Mouse (Mus musculus) midbrain, embryonic 16.5 days (tissue): ENCODE results near the gene Gm47791. TPM values are rescaled to one million over a fixed set of nuclear protein-coding genes. Genes with fewer than 3 reads are reported as not detected.

ENCODE experiments used
- ATAC-seq: fragments of 200-750 bp; cut with Nextera tagmentation; 2 replicates; pipeline ENCODE4 v1.8.0; 2017; ENCODE audit warnings: moderate TSS enrichment
- H3K27ac ChIP-seq: fragments of 300-500 bp; sonication (generic); 2 replicates; pipeline ENCODE4 v1.5.1; 2014; ENCODE audit warnings: mild to moderate bottlenecking, low read length, mixed read lengths
- H3K27me3 ChIP-seq: fragments of 300-500 bp; sonication (generic); 2 replicates; pipeline ENCODE4 v1.6.1; 2014; ENCODE audit warnings: low read depth, low read length, mixed read lengths; ENCODE audit not compliant: control insufficient read depth, insufficient read depth
- H3K36me3 ChIP-seq: fragments of 300-500 bp; sonication (generic); 2 replicates; pipeline ENCODE4 v1.6.1; 2014; ENCODE audit warnings: mild to moderate bottlenecking, low read length, moderate library complexity, mixed read lengths; ENCODE audit not compliant: control insufficient read depth, insufficient read depth
- H3K4me1 ChIP-seq: fragments of 300-500 bp; sonication (generic); 2 replicates; pipeline ENCODE4 v1.6.1; 2014; ENCODE audit warnings: mild to moderate bottlenecking, low read length, mixed read lengths; ENCODE audit not compliant: control insufficient read depth, insufficient read depth
- H3K4me2 ChIP-seq: fragments of 300-500 bp; sonication (generic); 2 replicates; pipeline ENCODE4 v1.6.1; 2014; ENCODE audit warnings: mild to moderate bottlenecking, low read length, mixed read lengths
- H3K4me3 ChIP-seq: fragments of 300-500 bp; sonication (generic); 2 replicates; pipeline ENCODE4 v1.5.1; 2014; ENCODE audit warnings: low read depth, mild to moderate bottlenecking, low read length, moderate library complexity, mixed read lengths
- H3K9ac ChIP-seq: fragments of 300-500 bp; sonication (generic); 2 replicates; pipeline ENCODE4 v1.6.1; 2014; ENCODE audit warnings: low read depth, low read length, mixed read lengths
- H3K9me3 ChIP-seq: fragments of 300-500 bp; sonication (generic); replicated peaks from 2 replicates; pipeline ENCODE4 v1.6.1; 2014; ENCODE audit warnings: mild to moderate bottlenecking, low read length, mixed read lengths; ENCODE audit not compliant: control insufficient read depth, poor library complexity, severe bottlenecking
- WGBS: fragments of 180-500 bp; shearing (Covaris S2); extraction: QIAGEN DNeasy Blood & Tissue Kit; methylation state at CpG from one replicate; pipeline ENCODE4 v1.1.7; 2014; 5-methylcytosine and 5-hydroxymethylcytosine counted together
- polyA plus RNA-seq: library from polyadenylated mRNA; unstranded; fragments of >200 nt; fragmentation: Nextera tagmentation; extraction: Ambion mirVana; gene quantifications from 2 replicates; pipeline ENCODE4 v1.2.1, GENCODE M21; 2015

Gene Gm47791
- polyA plus RNA-seq, 1 experiment from 2014 or later: not detected

GRCm38 (mm10) chr1:82773208-82773607 lies 2.2 kb upstream of the Gm47791 start:
- Histone ChIP-seq H3K4me1 (no peaks in the 10 kb centered on the region), H3K4me3 (no peak overlapping the region), H3K4me2 (no peak overlapping the region), H3K9ac (no peak overlapping the region), H3K27me3 (no peaks in the 10 kb centered on the region), H3K9me3 (no peaks in the 10 kb centered on the region; the same call in 1 of the 2 replicates), H3K27ac (no peak overlapping the region), H3K36me3 (no peaks in the 10 kb centered on the region)
- ATAC-seq: no peak
- WGBS: 69% methylated on average over 5 of the region's 5 CpGs

GRCm38 (mm10) chr1:82772428-82772827 lies 1.4 kb upstream of the Gm47791 start:
- H3K9me3 ChIP-seq: no peaks in the 10 kb centered on the region; the same call in 1 of the 2 replicates
- H3K4me2 ChIP-seq: no peak overlapping the region
- H3K27ac ChIP-seq: no peak overlapping the region
- H3K36me3 ChIP-seq: no peaks in the 10 kb centered on the region
- H3K9ac ChIP-seq: no peak overlapping the region
- 96% methylated on average over 4 of the region's 4 CpGs for WGBS
- no peak; the same call in 1 of the 2 replicates for ATAC-seq
- no peaks in the 10 kb centered on the region for H3K4me1 ChIP-seq
- no peak overlapping the region for H3K4me3 ChIP-seq
- no peaks in the 10 kb centered on the region for H3K27me3 ChIP-seq

GRCm38 (mm10) chr1:82768269-82768668 lies 2.8 kb downstream of the Gm47791 start, which contains the start of gene Tm4sf20:
TSS of gene Tm4sf20 (minus strand) at chr1:82768461.
- no peak for ATAC-seq
- no peak within 1 kb of the TSS for H3K27ac ChIP-seq
- H3K36me3 ChIP-seq: no peaks in the 10 kb centered on the region
- H3K4me3 ChIP-seq: no peak within 1 kb of the TSS
- WGBS: 78% methylated on average over 5 of the region's 5 CpGs
- H3K9ac ChIP-seq: no peak within 1 kb of the TSS
- H3K27me3 ChIP-seq: no peaks in the 10 kb centered on the region
- H3K9me3 ChIP-seq: no peaks in the 10 kb centered on the region
- no peaks in the 10 kb centered on the region for H3K4me1 ChIP-seq
- H3K4me2 ChIP-seq: no peak within 1 kb of the TSS

- Histone ChIP-seq H3K9me3 (no peaks in the 10 kb centered on the region), H3K36me3 (peaks cover 2% of the 10 kb centered on the region), H3K27ac (no peak overlapping the region), H3K27me3 (no peaks in the 10 kb centered on the region), H3K4me3 (no peak overlapping the region), H3K4me1 (no peaks in the 10 kb centered on the region), H3K9ac (no peak overlapping the region), H3K4me2 (no peak overlapping the region)
- WGBS: 91% methylated on average over 4 of the region's 4 CpGs
- ATAC-seq: no peak
These were observed 4.4 kb downstream of the Gm47791 start for GRCm38 (mm10) chr1:82766641-82767040.

- no peak for ATAC-seq
- peaks cover 2% of the 10 kb centered on the region for H3K36me3 ChIP-seq
- 93% methylated on average over 1 of the region's 1 CpGs for WGBS
These were observed 4.8 kb downstream of the Gm47791 start for GRCm38 (mm10) chr1:82766227-82766626.

GRCm38 (mm10) chr1:82762274-82762673 lies 8.8 kb downstream of the Gm47791 start:
- no peaks in the 10 kb centered on the region for H3K4me1 ChIP-seq
- no peak overlapping the region for H3K4me3 ChIP-seq
- H3K9me3 ChIP-seq: no peaks in the 10 kb centered on the region
- H3K9ac ChIP-seq: no peak overlapping the region
- peaks cover 2% of the 10 kb centered on the region for H3K36me3 ChIP-seq
- 91% methylated on average over 1 of the region's 1 CpGs for WGBS
- H3K4me2 ChIP-seq: no peak overlapping the region
- ATAC-seq: no peak
- H3K27me3 ChIP-seq: no peaks in the 10 kb centered on the region
- H3K27ac ChIP-seq: no peak overlapping the region

More at GRCm38 (mm10) chr1:82766227-82766626, 4.8 kb downstream of the Gm47791 start:
- Histone ChIP-seq H3K4me3 (no peak overlapping the region), H3K27ac (no peak overlapping the region), H3K4me1 (no peaks in the 10 kb centered on the region), H3K4me2 (no peak overlapping the region), H3K27me3 (no peaks in the 10 kb centered on the region), H3K9ac (no peak overlapping the region), H3K9me3 (no peaks in the 10 kb centered on the region)

- 95% methylated on average over 8 of the region's 8 CpGs for WGBS
These were observed 9.4 kb downstream of the Gm47791 start for GRCm38 (mm10) chr1:82761454-82762169.

GRCm38 (mm10) chr1:82759520-82759919 lies 11.5 kb downstream of the Gm47791 start:
- 90% methylated on average over 1 of the region's 1 CpGs for WGBS
- no peaks in the 10 kb centered on the region for H3K4me1 ChIP-seq
- H3K9me3 ChIP-seq: no peaks in the 10 kb centered on the region
- H3K27me3 ChIP-seq: no peaks in the 10 kb centered on the region
- H3K36me3 ChIP-seq: peaks cover 7% of the 10 kb centered on the region
- H3K27ac ChIP-seq: no peak overlapping the region
- ATAC-seq: no peak
- no peak overlapping the region for H3K4me3 ChIP-seq
- H3K4me2 ChIP-seq: no peak overlapping the region
- H3K9ac ChIP-seq: no peak overlapping the region

More at GRCm38 (mm10) chr1:82761454-82762169, 9.4 kb downstream of the Gm47791 start:
- peaks cover 2% of the 10 kb centered on the region for H3K36me3 ChIP-seq
- H3K27me3 ChIP-seq: no peaks in the 10 kb centered on the region
- no peaks in the 10 kb centered on the region for H3K4me1 ChIP-seq
- no peaks in the 10 kb centered on the region for H3K9me3 ChIP-seq
- no peak overlapping the region for H3K27ac ChIP-seq
- no peak overlapping the region for H3K4me2 ChIP-seq
- H3K4me3 ChIP-seq: no peak overlapping the region
- ATAC-seq: no peak
- H3K9ac ChIP-seq: no peak overlapping the region

GRCm38 (mm10) chr1:82747714-82748452 lies 23.2 kb downstream of the Gm47791 start:
- peaks cover 14% of the 10 kb centered on the region for H3K36me3 ChIP-seq
- no peaks in the 10 kb centered on the region for H3K9me3 ChIP-seq
- WGBS: 88% methylated on average over 2 of the region's 2 CpGs
- H3K27me3 ChIP-seq: no peaks in the 10 kb centered on the region
- ATAC-seq: no peak
- H3K4me1 ChIP-seq: no peaks in the 10 kb centered on the region
- no peak overlapping the region for H3K9ac ChIP-seq
- H3K4me3 ChIP-seq: no peak overlapping the region
- no peak overlapping the region for H3K27ac ChIP-seq
- H3K4me2 ChIP-seq: no peak overlapping the region
